Mouse (Mus musculus) embryo, embryonic 10 days (tissue): ENCODE data around the gene Susd6.
A peak's percentile ranks its signal among the peaks of the same experiment; 100 is the strongest.
"Not testable (repeated sequence)": the region's sequence is repeated elsewhere in the genome, so short reads cannot be mapped to it uniquely, and the experiment has no call there.

Experiments used
- DNase-seq: peaks from one replicate; pipeline ENCODE4 v3.0.0-alpha.2; 2015; ENCODE audit warnings: low spot score

The Susd6 gene

GRCm38 (mm10) chr12:80813456-80813855 is 23.1 kb downstream of the Susd6 start:
- DNase-seq: no peak

GRCm38 (mm10) chr12:80813872-80814271 is 23.6 kb downstream of the Susd6 start:
- no peak for DNase-seq

GRCm38 (mm10) chr12:80814529-80814928 is 24.2 kb downstream of the Susd6 start:
- no peak for DNase-seq

- DNase-seq: no peak
Measured at GRCm38 (mm10) chr12:80815298-80815697, 25.0 kb downstream of the Susd6 start.

- no peak for DNase-seq
Measured at GRCm38 (mm10) chr12:80815893-80816292, 25.6 kb downstream of the Susd6 start.

GRCm38 (mm10) chr12:80816380-80817086 is 26.2 kb downstream of the Susd6 start:
- DNase-seq: peak; percentile 38

GRCm38 (mm10) chr12:80817697-80818235 is 27.5 kb downstream of the Susd6 start:
- DNase-seq: no peak

GRCm38 (mm10) chr12:80819020-80819419 is 28.7 kb downstream of the Susd6 start:
- DNase-seq: not testable (repeated sequence)

GRCm38 (mm10) chr12:80821312-80822007 is 31.1 kb downstream of the Susd6 start:
- no peak for DNase-seq

- DNase-seq: no peak
Measured at GRCm38 (mm10) chr12:80822533-80822932, 32.2 kb downstream of the Susd6 start.

- DNase-seq: no peak
Measured at GRCm38 (mm10) chr12:80824202-80824601, 33.9 kb downstream of the Susd6 start.

GRCm38 (mm10) chr12:80826423-80826822 is 36.1 kb downstream of the Susd6 start:
- no peak for DNase-seq

- DNase-seq: peak; percentile 8
Measured at GRCm38 (mm10) chr12:80827464-80828015, 37.2 kb downstream of the Susd6 start.

GRCm38 (mm10) chr12:80828020-80828419 is 37.7 kb downstream of the Susd6 start:
- DNase-seq: no peak

GRCm38 (mm10) chr12:80828951-80829350 is 38.6 kb downstream of the Susd6 start:
- DNase-seq: no peak

GRCm38 (mm10) chr12:80830211-80830610 is 39.9 kb downstream of the Susd6 start:
- DNase-seq: no peak

- DNase-seq: no peak
Measured at GRCm38 (mm10) chr12:80830820-80831219, 40.5 kb downstream of the Susd6 start.

GRCm38 (mm10) chr12:80832313-80832712 is 42.0 kb downstream of the Susd6 start:
- DNase-seq: no peak

GRCm38 (mm10) chr12:80833541-80833940 is 43.2 kb downstream of the Susd6 start:
- DNase-seq: no peak

- no peak for DNase-seq
Measured at GRCm38 (mm10) chr12:80834156-80834900, 44.0 kb downstream of the Susd6 start.

- DNase-seq: no peak
Measured at GRCm38 (mm10) chr12:80834901-80835570, 44.7 kb downstream of the Susd6 start.

GRCm38 (mm10) chr12:80837614-80838013 is 47.3 kb downstream of the Susd6 start:
- no peak for DNase-seq
